Mouse (Mus musculus) heart, adult 2 months (tissue): ENCODE results near the gene Fxr2. TPM values are rescaled to one million over a fixed set of nuclear protein-coding genes. Genes with fewer than 3 reads are reported as not detected.

Source experiments
- DNase-seq, 2 experiments: peaks; one replicate each; pipeline ENCODE4 v3.0.0; 2021
- H3K27ac ChIP-seq: fragments of 200-600 bp; 2 replicates; pipeline ENCODE4 v1.8.1; 2022
- H3K27me3 ChIP-seq: fragments of 200-500 bp; 2 replicates; pipeline ENCODE4 v1.6.1; 2012; ENCODE audit warnings: mild to moderate bottlenecking, low read length, inconsistent platforms, mixed read lengths; ENCODE audit not compliant: control insufficient read depth, insufficient read depth
- H3K36me3 ChIP-seq: fragments of 200-500 bp; 2 replicates; pipeline ENCODE4 v1.6.1; 2012; ENCODE audit warnings: low read length, inconsistent platforms; ENCODE audit not compliant: control insufficient read depth, insufficient read depth
- H3K4me1 ChIP-seq: fragments of 200-500 bp; 2 replicates; pipeline ENCODE4 v1.6.1; 2011; ENCODE audit warnings: low read length; ENCODE audit not compliant: control insufficient read depth, insufficient read depth
- H3K4me3 ChIP-seq: fragments of 200-600 bp; 2 replicates; pipeline ENCODE4 v1.8.1; 2022
- H3K79me2 ChIP-seq: fragments of 200-500 bp; replicated peaks from 2 replicates; pipeline ENCODE4 v1.6.1; 2012; ENCODE audit warnings: mild to moderate bottlenecking, inconsistent platforms, low read length, moderate library complexity, mixed read lengths; ENCODE audit not compliant: control insufficient read depth, insufficient read depth
- H3K9ac ChIP-seq: fragments of 200-500 bp; 2 replicates; pipeline ENCODE4 v1.6.1; 2012; ENCODE audit warnings: low read depth, mild to moderate bottlenecking, control low read depth, inconsistent platforms, low read length, mixed read lengths
- CTCF ChIP-seq: fragments of 200-600 bp; IDR thresholded peaks from 2 replicates; pipeline ENCODE4 v1.8.1; 2022; ENCODE audit warnings: antibody characterized with exemption, mild to moderate bottlenecking, moderate library complexity
- EP300 ChIP-seq: fragments of 200-500 bp; IDR thresholded peaks from 2 replicates; pipeline ENCODE4 v1.6.1; 2011; ENCODE audit warnings: low read depth, low read length, control low read depth; ENCODE audit not compliant: insufficient read depth
- POLR2A ChIP-seq: fragments of 200-500 bp; IDR thresholded peaks from 2 replicates; pipeline ENCODE4 v1.6.1; 2011; ENCODE audit warnings: mild to moderate bottlenecking, low read depth, low read length, control low read depth; ENCODE audit not compliant: insufficient read depth
- WGBS: fragments of 180-500 bp; shearing (Covaris S2); methylation state at CpG from one replicate; pipeline ENCODE4 v1.1.7; 2018; 5-methylcytosine and 5-hydroxymethylcytosine counted together
- intact Hi-C: fragments of 180-260 bp; cut with DNase I; formaldehyde crosslinking; loops from one replicate; pipeline ENCODE4 v1.15.1; 2025
- polyA plus RNA-seq: library from polyadenylated mRNA; depleted of rRNA; stranded (reverse); fragments of >200 nt; gene quantifications from 2 replicates; pipeline ENCODE4 v1.2.3, GENCODE M21; 2012
- total RNA-seq, 2 experiments: library from RNA; stranded (reverse); gene quantifications; 2 replicates each; pipeline ENCODE4 v1.2.3; 2021

The Fxr2 gene
- total and polyA plus RNA-seq, 3 experiments, result 61.2 to 103 (median 86.0) TPM

GRCm38 (mm10) chr11:69590622-69591021, 42.2 kb upstream of the Fxr2 start:
- H3K27me3 ChIP-seq, result no peaks in the 10 kb centered on the region
- intact Hi-C loops, result no loop called here
- H3K4me1 ChIP-seq, result no peaks in the 10 kb centered on the region
- H3K36me3 ChIP-seq, result no peaks in the 10 kb centered on the region
- no peak overlapping the region for H3K9ac ChIP-seq
- H3K4me3 ChIP-seq, result no peak overlapping the region
- WGBS, result 94% methylated on average over 8 of the region's 8 CpGs
- H3K79me2 ChIP-seq, result no peaks in the 10 kb centered on the region
- H3K27ac ChIP-seq, result no peak overlapping the region
- TF ChIP-seq CTCF (no peak), POLR2A (no peak), EP300 (no peak)
- DNase-seq, result no peak

- no peaks in the 10 kb centered on the region for H3K27me3 ChIP-seq
- H3K9ac ChIP-seq, result no peak overlapping the region
- H3K4me1 ChIP-seq, result no peaks in the 10 kb centered on the region
- no peak for TF ChIP-seq CTCF
- TF ChIP-seq POLR2A, result no peak
- no peak for TF ChIP-seq EP300
- DNase-seq, result no peak
- WGBS, result 90% methylated on average over 3 of the region's 3 CpGs
- H3K36me3 ChIP-seq, result no peaks in the 10 kb centered on the region
- intact Hi-C loops, result no loop called here
- no peaks in the 10 kb centered on the region for H3K79me2 ChIP-seq
- H3K4me3 ChIP-seq, result no peak overlapping the region
- no peak overlapping the region for H3K27ac ChIP-seq
These were observed 41.4 kb upstream of the Fxr2 start for GRCm38 (mm10) chr11:69591424-69591823.

GRCm38 (mm10) chr11:69591899-69592637, 40.7 kb upstream of the Fxr2 start:
- H3K79me2 ChIP-seq, result no peaks in the 10 kb centered on the region
- DNase-seq, result no peak
- H3K4me3 ChIP-seq, result no peak overlapping the region
- no peak overlapping the region for H3K9ac ChIP-seq
- H3K27me3 ChIP-seq, result no peaks in the 10 kb centered on the region
- intact Hi-C loops, result no loop called here
- H3K4me1 ChIP-seq, result no peaks in the 10 kb centered on the region
- WGBS, result 64% methylated on average over 7 of the region's 7 CpGs
- H3K27ac ChIP-seq, result no peak overlapping the region
- H3K36me3 ChIP-seq, result no peaks in the 10 kb centered on the region
- TF ChIP-seq CTCF, result no peak
- no peak for TF ChIP-seq POLR2A
- TF ChIP-seq EP300, result no peak

- H3K27me3 ChIP-seq, result no peaks in the 10 kb centered on the region
- H3K27ac ChIP-seq, result no peak overlapping the region
- WGBS, result 78% methylated on average over 4 of the region's 4 CpGs
- H3K9ac ChIP-seq, result no peak overlapping the region
- DNase-seq, result no peak
- H3K36me3 ChIP-seq, result no peaks in the 10 kb centered on the region
- intact Hi-C loops, result no loop called here
- no peaks in the 10 kb centered on the region for H3K79me2 ChIP-seq
- no peaks in the 10 kb centered on the region for H3K4me1 ChIP-seq
- TF ChIP-seq POLR2A, result no peak
- no peak for TF ChIP-seq CTCF
- H3K4me3 ChIP-seq, result no peak overlapping the region
These were observed 40.0 kb upstream of the Fxr2 start for GRCm38 (mm10) chr11:69592799-69593198.

- WGBS, result 96% methylated on average over 6 of the region's 6 CpGs
- no peak for DNase-seq
- Histone ChIP-seq H3K4me3 (no peak overlapping the region), H3K36me3 (no peaks in the 10 kb centered on the region), H3K4me1 (no peaks in the 10 kb centered on the region), H3K27me3 (no peaks in the 10 kb centered on the region), H3K27ac (no peak overlapping the region), H3K9ac (no peak overlapping the region), H3K79me2 (no peaks in the 10 kb centered on the region)
- intact Hi-C loops, result no loop called here
- TF ChIP-seq EP300 (no peak), POLR2A (no peak), CTCF (no peak)
These were observed 37.9 kb upstream of the Fxr2 start for GRCm38 (mm10) chr11:69594853-69595252.

GRCm38 (mm10) chr11:69599436-69599835, 33.4 kb upstream of the Fxr2 start:
- H3K27ac ChIP-seq, result no peak overlapping the region

More at GRCm38 (mm10) chr11:69599436-69599835, 33.4 kb upstream of the Fxr2 start:
- Histone ChIP-seq H3K9ac (no peak overlapping the region), H3K79me2 (no peaks in the 10 kb centered on the region), H3K27me3 (no peaks in the 10 kb centered on the region), H3K4me3 (no peak overlapping the region), H3K4me1 (peaks cover 10% of the 10 kb centered on the region), H3K36me3 (no peaks in the 10 kb centered on the region)
- 37% methylated on average over 9 of the region's 9 CpGs for WGBS
- intact Hi-C loops, result no loop called here
- no peak for DNase-seq
- TF ChIP-seq EP300 (no peak), POLR2A (no peak), CTCF (no peak)
